Mouse (Mus musculus): ENCODE data around the gene Ttc23.

Ttc23 gene

GRCm38 (mm10) chr7:67754606-67755005 is 107.4 kb downstream of the Ttc23 start:
- no peak for DNase-seq

- no peak for DNase-seq
These were observed 108.2 kb downstream of the Ttc23 start for GRCm38 (mm10) chr7:67755366-67755765.

DNA sequence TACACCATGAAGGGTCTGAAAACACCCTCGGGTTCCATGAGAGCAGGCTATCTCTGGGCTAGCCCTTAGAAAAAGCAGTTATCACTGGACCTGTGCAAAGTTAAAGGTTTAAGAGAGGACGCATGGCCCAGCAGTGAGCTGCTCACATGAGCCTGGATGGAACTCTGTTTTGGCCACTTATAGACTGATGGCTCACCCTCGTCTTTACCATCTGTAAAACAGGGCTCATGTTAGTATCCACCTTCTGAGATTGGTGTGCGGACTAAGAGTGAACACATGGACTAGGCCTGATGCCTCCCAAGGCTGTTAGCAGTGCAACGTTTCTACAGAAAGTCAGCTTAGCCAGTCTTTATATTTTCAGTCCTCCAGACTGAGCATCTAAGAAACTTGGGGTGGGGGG is 109.4 kb downstream of the Ttc23 start:
- DNase-seq: no peak

- no peak for DNase-seq
These were observed 111.3 kb downstream of the Ttc23 start for GRCm38 (mm10) chr7:67758506-67758857.

- DNase-seq: peak; percentile 81
These were observed 111.8 kb downstream of the Ttc23 start for GRCm38 (mm10) chr7:67758858-67759628.

- DNase-seq: peak; percentile 95
These were observed 112.4 kb downstream of the Ttc23 start, which contains the start of gene Synm for GRCm38 (mm10) chr7:67759629-67759995. Synm (minus strand) TSS chr7:67759742.

DNA sequence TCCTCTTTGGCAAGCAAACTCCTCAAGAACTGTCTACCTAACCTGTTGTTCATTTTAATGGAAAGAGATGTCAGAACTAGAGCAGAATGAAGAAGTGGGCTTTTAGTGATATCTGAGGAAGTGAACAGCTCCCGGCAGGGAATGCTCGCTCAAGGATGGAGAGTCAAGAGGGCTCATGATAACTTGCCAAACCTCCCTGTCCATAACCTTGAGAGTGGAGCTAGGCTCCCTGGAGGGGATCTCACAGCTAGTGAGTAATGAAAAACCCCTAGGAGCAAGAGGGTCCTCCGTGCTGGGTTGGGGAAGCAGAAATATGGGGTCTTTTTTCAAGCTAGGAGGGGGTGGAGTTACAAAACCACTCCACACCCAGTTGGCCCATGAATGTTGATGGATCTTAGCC is 116.4 kb downstream of the Ttc23 start:
- DNase-seq: no peak

GRCm38 (mm10) chr7:67768125-67768524 is 120.9 kb downstream of the Ttc23 start:
- DNase-seq: no peak

DNA sequence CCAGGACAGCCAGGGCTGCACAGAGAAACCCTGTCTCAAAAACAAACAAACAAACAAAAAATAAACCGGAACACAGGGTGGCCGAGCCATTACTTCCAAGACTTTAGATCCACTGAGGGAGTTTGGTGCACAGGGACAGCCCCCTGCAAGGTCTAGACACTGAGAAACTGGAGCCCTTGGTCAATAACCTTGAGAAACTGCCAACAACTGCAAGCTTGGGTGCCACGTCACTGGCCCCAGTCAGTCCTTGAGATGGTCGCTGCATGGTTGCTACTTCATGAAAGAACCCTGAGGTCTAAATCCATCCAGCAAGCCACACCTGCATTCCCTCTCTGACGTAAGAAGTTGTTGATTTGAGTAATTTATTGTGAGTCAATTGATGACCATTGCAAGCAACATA is 122.3 kb downstream of the Ttc23 start:
- no peak for DNase-seq

GRCm38 (mm10) chr7:67772231-67772630 is 125.0 kb downstream of the Ttc23 start:
- no peak for DNase-seq

DNA sequence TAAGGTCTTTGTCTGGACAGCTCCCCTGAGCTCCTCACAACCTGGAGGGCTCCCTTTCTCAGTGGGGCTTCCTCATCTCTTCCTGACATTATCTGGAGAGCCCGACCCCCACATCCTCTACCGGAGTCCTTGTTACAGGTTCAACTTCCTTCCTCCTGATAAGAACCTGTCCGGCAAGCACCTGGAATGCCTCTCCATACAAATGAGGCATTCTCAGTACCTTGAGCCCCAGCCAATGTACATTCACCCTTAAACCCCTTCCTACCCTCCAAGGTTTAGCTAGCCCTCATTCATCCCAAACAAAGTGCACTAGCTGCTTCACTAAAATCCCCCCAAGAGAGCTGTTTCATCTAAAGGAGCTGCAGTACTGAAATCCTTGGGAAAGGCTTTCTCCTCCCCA is 128.4 kb downstream of the Ttc23 start:
- DNase-seq: no peak

- peak; percentile 41 for DNase-seq
These were observed 129.6 kb downstream of the Ttc23 start for GRCm38 (mm10) chr7:67776636-67777305.

- no peak for DNase-seq
These were observed 140.7 kb downstream of the Ttc23 start for GRCm38 (mm10) chr7:67787861-67788260.

GRCm38 (mm10) chr7:67788713-67789112 is 141.5 kb downstream of the Ttc23 start:
- DNase-seq: peak; percentile 84

DNA sequence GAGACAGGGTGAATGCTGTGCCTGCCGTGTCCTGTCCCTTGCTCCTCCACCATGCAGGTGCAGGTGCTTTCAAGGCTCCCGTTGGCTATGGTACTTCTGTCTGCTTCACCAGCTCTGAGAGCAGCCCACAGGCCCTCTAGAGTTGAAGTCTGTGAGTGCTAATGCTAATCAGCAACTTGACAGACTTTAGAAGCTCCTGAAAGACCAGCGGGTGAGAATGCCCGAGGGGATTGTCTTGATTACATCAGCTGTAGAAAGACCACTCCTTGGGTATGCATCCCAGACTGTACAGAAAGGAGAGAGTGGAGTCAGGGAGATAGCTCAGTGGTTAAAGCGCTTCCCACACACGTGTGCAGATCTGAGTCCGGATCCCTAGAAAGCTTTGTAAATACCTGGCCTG is 144.0 kb downstream of the Ttc23 start:
- no peak for DNase-seq

DNA sequence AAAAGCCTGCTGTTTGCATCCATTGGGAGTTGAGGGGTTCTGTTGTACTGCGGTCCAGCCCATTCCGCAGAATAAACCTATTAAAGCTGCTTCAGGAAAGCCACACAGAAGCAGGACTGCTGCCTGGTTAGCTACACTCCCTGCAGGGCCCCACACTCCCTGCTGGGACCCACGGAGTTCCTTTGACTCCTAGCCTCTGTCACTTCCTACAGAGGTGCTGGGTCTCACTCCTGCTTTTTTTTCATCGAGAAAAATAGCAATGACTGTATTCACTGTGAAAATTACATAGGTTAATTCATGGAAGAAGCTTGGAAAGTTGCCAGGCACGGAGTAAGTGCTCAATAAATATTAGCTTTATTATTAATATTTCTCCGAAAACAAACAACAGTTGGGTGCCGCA is 146.2 kb downstream of the Ttc23 start:
- no peak for DNase-seq

DNA sequence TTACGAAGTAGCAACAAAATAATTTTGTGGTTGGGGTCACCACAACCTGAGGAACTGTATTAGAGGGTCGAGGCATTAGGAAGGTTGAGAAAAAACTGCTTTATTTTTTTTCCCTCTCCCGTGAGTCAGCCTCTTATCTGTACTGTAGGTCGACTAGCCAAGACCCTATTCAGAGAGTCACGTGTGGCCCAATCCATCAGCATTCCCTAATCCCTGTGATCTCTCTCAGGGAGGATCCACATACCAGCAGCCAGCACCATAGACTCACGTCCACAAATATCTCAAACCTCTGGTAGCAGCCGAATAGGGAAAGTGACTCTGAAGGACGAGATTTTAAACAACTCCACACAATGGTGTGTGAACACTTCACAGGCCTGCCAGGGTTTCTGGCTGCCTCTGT is 149.9 kb downstream of the Ttc23 start:
- DNase-seq: no peak

DNA sequence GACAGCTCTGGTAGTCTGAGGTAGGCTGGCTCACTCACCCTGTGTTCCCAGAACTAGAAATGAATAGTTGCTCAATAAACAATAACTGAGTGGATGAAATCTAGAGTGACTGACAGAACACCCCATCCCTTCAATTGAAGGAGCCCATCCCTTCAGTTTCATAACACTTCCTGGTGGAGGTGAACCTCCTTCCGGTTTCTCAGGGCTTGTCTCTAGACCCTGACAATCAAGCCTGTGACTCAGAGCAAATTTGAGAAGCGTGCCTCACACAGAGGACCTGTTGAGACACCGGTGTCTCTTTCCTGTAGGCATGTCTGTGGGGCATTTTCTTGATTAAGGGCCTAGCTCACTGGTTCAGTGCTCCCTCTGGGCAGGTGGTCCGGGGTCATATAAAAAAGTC is 151.3 kb downstream of the Ttc23 start:
- no peak for DNase-seq

DNA sequence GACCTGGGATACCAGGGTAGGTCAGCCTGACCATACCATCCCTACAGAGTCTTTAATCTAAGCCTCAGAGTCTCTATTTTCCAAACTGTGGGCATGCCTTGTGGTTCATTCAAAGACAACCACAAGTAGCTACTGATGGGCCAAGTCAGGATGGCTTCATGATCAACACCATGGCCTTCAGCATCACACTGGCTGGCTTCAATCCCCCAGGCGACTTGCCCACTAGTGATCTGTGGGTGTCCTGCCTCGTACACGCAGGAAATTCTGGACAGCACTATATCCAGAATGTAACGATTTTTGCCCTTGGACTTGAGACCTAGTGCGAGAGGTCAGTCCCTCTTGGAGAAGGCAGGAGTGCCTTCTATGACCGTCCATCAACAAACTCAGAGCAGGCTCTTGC is 153.3 kb downstream of the Ttc23 start:
- DNase-seq: no peak

GRCm38 (mm10) chr7:67801022-67801421 is 153.8 kb downstream of the Ttc23 start:
- DNase-seq: no peak

GRCm38 (mm10) chr7:67803015-67803856 is 156.0 kb downstream of the Ttc23 start:
- DNase-seq: peak; percentile 92

DNA sequence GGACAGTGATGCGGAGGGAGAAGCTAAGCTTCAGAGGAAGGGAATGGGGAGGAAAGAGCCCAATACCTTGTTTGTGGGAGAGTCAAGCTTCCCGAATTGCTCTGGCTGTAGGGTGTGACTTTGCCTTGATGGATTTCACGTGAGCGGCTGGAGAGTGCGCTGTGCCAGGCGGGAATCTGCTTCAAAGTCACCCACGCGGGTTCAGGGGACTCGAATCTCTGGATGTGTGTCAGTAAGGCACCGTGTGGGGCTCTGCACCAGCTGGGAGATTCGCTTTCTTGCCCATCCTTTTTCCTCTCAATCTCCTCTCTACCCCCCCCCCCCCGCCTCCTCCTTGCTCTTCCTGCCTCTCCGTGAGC is 156.6 kb downstream of the Ttc23 start:
- no peak for DNase-seq
